15 mouse cellular contexts compared by ENCODE assay signal in the genomic region with DNA sequence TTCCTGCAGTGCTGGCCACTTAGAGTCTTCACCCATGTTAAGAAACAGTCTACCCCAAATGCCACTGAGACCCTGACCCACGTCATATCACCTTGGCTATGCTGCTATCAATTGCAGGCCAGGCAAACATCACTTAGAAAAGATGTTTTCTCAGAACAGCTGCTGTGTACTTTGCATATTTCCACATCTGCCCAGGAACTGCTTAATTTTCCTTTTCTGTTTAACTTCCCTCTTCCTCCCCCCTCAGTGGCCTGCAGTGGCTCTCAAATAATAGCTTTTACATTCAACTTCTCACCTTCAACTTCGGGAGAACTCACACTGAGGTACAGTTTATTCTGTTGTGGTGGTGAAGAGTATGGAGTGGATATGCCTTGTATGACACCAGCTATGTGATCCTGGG.
"Had no signal": no experiment of that assay in that cellular context is flagged by ENCODE, and none has a peak within 500 bp of the region (broad histone marks: within the 10 kb centered on the region; RNA-seq: fewer than 3 reads in every experiment).

No protein-coding gene starts in this region.

- DNase-seq: gastrocnemius, postnatal 14 days; gastrocnemius, postnatal 36 days; heart, adult 11 months; heart, adult 2 months; heart, postnatal 4 days; kidney, adult 18-20 months; kidney, adult 8-10 months; kidney, postnatal 10 days; kidney, postnatal 25 days; kidney, postnatal 4 days; liver had no signal

- ATAC-seq: hindbrain, embryonic 16.5 days; inflammation-experienced regulatory T-cells, adult 6 months; intestine, embryonic 15.5 days; intestine, postnatal 0 days had no signal
